Mouse (Mus musculus) kidney, adult 9 months (tissue): ENCODE measurements around the gene Adnp.
A peak's percentile ranks its signal among the peaks of the same experiment; 100 is the strongest.

Source experiments
- DNase-seq: peaks from one replicate; pipeline ENCODE4 v3.0.0; 2022

The Adnp gene

DNA sequence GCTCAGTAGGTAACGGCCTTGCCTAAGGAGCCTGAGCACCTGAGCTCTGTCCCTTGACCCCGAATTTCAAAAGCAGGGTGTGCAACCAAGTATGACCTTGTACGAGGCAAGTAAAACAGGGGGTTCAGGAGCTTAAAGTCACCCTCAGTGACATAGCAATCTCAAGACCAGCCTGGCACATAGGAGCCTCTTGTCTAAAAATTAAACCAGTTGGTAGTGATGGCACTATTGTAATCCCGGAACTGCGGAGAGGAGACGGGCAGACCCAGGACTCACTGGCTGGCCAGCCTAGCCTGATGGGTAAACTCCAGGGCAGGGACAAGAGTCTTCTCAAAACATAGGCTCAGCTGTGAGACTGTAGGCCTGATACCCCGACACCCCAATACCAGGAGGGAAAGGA is 51.2 kb downstream of the Adnp start:
- peak; percentile 75 for DNase-seq

DNA sequence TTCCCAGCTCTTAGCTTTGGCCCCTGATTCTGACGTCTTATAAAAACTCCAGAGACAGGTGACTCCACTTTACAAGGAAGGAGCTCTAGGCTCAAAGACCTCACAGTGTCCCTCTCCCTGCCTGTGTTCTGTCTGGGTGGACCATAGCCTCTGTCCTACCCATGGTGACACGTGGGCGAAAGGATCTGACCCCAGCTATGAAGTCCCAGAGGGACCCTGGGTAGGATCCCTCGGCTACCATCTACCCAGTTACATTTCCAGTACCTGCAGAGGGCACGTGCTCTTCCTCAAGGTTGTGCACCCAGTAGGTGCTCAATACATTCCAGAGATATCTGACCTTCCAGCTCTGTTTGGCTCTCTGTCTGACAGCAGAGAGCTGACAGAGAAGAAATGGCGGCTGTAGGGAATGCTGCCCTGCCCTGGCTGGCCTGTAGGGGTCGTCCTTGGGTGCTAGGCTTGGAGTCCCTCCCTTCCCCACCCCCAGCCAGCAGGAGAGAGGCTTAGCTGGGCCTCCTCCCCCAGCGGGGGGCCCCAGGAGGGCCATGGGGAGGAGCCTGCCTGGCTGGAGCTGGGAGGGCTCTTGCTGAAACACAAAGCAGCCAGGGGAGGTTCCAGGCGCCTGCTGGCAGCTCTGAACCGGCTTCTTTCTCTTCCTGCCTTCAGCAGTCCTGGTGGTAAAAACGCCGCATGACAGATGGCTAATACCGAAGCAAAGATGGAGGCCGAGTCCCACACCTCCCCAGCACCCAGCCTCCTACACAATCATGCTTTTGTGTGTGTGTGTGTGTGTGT is 52.6 kb downstream of the Adnp start:
- DNase-seq, result peak; percentile 94

DNA sequence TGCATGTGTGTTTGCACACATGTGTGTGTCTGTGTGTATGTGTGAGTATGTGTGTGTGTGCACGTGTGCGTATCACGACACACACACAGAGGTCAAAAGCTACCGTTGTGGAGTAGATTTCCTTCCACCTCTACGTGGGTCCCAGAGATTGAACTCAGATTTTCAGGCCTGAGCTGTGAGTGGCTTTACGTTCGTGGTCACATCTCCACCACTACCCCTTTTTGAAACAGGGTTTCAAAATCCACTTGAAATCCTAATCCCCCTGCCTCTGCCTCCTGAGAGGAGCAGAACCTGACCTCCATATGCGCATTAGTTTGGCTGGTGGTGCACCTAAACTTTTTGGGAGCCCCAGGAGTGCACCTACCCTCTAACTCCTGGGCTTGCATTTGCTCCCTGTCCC is 57.7 kb downstream of the Adnp start:
- DNase-seq, result no peak

DNA sequence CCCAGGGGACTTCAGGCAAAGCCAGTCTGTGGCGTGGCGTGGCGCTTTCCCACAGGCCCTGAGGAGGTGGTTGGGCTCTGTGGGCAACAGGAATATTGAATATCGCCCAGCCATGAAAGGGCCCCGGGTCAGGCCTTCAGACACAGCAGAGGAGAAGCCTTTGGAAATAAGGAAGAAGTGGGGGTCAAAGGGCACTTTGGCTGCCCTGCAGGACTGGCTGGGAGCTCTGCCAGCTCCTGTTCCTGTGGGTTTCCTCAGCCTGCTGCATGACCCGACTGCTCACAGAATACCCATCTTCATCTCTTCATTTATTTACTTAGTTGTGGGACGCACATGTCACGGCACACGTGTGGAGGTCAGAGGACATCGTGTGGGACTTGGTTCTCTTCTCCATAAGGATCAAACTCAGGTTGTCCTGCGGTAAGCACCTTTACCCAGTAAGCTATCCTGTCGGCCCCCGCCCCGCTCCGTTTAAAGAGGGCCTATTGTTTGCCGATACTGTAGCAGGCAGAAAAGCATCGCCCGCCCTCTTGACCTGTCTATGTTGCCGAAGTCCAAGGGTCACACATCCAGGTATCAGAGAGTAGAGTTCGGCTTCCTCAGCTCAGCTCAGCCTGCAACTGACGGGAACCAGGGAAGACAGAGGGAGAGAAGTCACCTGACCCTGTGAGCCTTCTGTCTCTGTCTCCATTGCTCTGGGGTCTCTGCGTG is 59.0 kb downstream of the Adnp start:
- DNase-seq, result peak; percentile 87

DNA sequence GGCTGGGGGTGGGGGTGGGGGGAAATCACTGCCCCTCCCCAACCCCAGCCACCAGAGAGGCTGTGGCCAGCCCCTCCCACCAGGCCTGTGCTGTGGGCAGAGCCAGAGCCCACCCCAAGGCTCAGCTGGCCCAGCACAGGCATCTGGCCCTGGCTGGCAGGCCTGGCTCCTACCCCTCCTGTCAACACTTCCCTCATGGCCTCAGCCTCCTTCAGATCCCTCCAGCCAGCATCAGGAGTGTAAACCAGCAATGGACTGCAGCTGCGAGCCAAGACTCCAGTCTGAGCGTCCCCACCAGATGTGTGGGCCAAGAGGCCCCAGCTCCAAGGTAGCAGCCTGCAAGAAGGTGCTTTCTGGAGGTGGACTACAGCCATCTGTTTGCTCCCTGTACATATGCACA is 61.5 kb downstream of the Adnp start:
- DNase-seq, result no peak

DNA sequence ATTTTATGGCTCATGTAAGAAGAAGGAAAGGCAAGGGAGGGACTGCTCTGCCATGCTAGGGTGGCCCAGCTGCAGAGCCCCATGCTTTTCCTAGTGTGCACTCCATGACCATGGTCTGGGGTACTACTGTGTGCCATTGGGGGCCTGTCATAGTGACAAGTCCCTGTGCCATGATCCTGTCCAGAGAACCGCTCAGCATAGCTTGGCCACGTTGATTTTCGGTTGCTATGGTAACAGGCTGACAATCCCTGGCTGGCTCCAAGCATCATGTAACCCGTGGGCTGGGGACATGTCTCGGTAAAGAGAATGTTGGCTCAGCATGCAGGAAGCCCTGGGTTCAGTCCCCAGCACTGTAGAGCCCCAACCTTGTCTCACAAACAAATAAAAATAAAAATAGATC is 63.1 kb downstream of the Adnp start:
- no peak for DNase-seq

DNA sequence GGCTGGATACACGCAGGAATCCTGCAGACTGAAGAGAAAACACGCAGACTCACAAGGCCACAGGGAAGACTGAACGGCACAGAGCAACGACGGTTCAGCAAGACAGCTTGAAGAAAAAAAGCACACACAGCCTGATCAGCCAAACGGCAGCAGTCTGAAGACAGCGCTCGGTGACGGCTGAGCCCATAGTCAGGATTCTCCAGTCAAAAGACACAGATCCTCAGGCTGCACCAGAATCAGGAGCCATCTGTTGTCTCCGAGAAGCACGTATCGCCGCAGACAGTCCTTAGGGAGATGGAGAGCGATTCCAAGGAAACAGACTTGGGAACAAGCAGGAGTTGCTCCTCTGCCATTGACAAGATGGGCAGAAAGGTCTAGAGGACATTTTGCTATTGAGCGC is 69.8 kb downstream of the Adnp start:
- no peak for DNase-seq
